Mouse (Mus musculus) layer of hippocampus, postnatal 10 days (tissue): Measurements from ENCODE around the gene Epha7. TPM values are rescaled to one million over a fixed set of nuclear protein-coding genes. Genes with fewer than 3 reads are reported as not detected.

ENCODE experiments used
- DNase-seq, 2 experiments: peaks; one replicate each; pipeline ENCODE4 v3.0.0; 2021; ENCODE audit warnings: low spot score in 2 of 2
- total RNA-seq, 2 experiments: library from RNA; stranded (reverse); gene quantifications; 2 replicates each; pipeline ENCODE4 v1.2.3; 2021

Gene Epha7
- total RNA-seq, 2 experiments from 2014 or later: 145 to 147 TPM

- DNase-seq: no peak
These were observed 86.4 kb downstream of the Epha7 start for GRCm38 (mm10) chr4:28899373-28899772.

GRCm38 (mm10) chr4:28899783-28900182 is 86.9 kb downstream of the Epha7 start:
- DNase-seq: no peak

DNA sequence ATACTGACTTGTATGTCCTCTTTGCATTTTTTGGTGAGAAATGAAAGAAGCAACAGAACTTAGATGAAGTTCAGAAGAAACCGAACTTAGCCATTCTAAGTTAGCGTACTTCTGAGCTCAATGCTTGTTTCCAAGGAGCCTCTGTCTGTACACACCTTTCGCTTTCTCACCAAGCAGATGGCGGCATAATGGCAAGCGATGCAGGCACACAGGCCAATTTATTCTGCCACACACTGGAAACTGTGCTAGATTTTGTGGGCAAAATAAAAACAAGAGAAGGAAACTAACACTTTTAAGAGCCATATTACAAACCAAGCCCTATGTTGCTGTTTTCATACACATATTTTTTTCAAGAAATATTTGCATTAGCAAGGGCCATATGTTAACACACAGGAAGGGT is 88.6 kb downstream of the Epha7 start:
- DNase-seq: no peak

- DNase-seq: no peak
These were observed 89.2 kb downstream of the Epha7 start for GRCm38 (mm10) chr4:28902004-28902704.

DNA sequence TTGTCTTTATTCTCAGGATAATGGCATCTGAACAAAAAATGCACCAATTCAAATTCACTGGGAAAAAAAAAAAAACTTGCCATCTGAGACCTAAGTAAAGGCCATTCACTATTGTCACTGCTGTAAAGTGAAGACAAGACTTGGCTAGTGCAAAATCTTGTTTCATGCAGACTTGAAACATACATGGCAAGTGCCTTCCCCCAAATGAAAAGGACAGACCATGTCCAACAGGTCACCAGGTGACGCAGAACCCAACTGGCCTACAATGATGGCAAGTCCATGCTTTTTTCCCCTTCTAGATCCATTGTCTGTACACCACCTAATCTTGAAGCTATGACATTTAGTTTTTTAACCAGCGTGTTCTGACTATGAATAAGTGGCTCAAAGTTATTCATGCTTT is 94.1 kb downstream of the Epha7 start:
- DNase-seq: no peak

DNA sequence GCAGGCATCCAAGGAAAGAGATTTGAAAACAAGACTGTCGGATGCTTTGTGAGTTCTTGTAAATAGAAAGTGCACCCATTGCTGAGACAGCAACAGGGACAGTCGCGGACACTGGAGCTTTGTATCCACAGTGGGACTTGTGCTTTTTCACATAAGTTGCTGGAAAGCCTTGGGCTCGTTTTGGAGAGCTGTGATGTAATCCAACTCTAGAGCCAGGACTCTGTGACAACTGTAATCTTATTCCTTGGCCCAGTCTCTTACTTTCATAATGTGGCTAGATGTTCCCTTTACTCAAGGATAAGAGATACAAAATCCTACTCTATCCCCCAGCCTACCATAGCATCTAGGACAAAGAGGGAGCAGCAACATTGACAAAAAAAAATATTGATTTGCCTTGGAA is 97.2 kb downstream of the Epha7 start:
- DNase-seq: no peak

GRCm38 (mm10) chr4:28912028-28912427 is 99.1 kb downstream of the Epha7 start:
- DNase-seq: no peak

DNA sequence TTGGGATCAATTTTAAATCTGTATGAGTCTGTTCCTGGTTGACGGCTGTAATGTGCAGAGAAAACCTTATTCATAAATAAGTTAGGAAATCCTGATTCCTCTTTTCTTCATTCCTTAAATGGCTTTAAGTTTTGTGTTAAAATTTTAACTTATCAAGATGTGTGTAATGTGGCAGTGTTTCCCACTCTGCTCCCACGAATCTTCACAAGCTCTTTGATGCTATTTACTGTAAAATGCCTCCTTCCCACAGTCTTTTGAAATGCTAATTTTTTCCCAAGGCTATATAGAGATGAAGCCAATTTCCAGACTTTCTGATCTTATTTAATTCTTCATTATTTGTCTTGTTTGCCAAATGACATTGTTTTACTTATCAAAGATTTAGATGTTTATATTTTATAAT is 100.7 kb downstream of the Epha7 start:
- DNase-seq: no peak

DNA sequence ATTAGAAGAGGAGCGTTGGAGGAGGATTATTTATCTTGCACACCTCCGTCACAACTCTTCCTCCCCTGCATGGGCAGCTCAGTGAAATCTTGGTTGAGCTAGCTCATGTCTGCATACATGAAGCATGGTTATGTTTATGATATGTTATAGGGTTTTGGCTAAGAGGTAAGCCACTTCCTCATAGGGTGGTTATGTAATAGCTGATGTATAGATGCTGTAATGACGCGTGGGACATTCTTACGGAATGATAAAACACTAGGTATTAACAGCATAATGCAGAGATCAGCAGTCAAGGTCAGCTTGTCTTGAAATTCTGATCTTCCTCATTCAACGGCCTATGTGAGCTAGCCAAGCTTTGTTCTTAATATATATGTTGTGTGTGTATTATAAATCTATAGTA is 107.7 kb downstream of the Epha7 start:
- DNase-seq: no peak

- no peak for DNase-seq
These were observed 113.1 kb downstream of the Epha7 start for GRCm38 (mm10) chr4:28926072-28926471.

DNA sequence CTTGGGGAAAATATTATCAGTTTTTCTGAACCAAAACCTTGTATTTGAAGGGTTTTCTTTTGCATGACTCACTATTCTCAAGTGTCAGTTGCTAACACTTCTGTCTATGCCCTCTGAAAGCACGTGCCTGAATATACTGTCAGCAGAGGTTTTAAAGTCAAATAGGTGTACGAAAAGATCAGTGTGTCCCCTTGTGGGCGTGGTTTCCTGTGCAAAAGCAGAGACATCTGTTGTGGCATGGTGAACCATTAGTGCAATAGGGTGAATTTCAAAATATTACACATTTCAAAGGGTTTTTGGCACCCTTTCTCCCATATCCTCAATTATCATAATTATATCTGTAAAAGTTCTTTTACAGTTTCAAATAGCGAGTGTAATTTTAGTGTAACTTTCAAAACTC is 120.5 kb downstream of the Epha7 start:
- no peak for DNase-seq

- DNase-seq: no peak
These were observed 121.9 kb downstream of the Epha7 start for GRCm38 (mm10) chr4:28934802-28935201.

DNA sequence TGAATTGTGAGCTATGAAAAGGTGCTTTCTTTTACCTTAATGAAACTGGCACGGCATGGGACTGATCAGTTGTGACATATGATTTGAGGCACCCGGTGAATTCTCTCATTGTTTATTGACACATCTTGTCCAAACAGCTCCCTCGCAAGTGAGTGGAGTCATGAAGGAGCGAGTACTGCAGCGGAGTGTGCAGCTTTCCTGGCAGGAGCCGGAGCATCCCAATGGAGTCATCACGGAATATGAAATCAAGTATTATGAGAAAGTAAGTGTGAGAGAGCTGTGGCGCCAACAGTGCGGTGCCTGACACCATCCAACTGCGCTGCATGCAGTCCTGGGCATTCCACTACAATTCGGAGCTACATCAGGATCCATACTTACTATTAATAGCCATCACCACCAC is 122.6 kb downstream of the Epha7 start:
- peak in 1 of 2 experiments; percentile 19 for DNase-seq

DNA sequence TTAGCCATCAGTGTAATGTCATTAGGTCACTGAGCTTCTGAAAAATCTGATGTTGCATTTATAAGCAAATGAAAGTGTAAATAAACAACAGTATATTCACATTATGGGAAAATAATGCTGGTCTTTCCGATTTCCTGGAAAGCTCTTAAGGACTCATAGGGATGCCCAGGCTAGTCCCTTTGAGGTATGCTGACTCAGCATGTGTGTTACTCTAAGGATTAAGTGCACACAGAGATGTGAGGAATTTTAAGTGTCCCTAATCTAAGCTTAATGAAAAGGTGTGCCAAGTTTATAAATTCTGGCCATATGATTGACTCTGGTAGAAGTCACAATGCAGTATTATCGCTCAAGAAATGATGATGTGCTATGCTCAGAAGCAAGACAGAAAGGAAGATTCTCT is 127.8 kb downstream of the Epha7 start:
- no peak for DNase-seq

DNA sequence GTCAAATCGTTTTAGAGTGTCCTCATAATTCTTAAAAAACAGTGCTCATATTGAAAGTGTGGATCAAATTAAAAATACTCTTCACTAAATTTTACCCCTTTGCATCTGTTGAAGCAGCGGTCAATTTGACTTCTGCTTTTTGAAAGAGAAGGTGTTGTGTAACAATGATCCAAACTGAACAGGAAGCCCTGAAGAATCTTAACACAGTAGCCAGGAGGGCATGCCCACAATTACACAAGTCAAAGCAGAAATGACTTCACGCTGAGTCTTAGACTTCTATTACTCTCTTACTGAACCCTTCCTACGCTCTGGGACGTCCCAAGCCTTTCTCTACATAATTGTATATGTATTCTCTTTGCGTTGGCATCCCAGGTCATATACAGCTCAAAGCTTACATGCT is 131.3 kb downstream of the Epha7 start:
- no peak for DNase-seq

DNA sequence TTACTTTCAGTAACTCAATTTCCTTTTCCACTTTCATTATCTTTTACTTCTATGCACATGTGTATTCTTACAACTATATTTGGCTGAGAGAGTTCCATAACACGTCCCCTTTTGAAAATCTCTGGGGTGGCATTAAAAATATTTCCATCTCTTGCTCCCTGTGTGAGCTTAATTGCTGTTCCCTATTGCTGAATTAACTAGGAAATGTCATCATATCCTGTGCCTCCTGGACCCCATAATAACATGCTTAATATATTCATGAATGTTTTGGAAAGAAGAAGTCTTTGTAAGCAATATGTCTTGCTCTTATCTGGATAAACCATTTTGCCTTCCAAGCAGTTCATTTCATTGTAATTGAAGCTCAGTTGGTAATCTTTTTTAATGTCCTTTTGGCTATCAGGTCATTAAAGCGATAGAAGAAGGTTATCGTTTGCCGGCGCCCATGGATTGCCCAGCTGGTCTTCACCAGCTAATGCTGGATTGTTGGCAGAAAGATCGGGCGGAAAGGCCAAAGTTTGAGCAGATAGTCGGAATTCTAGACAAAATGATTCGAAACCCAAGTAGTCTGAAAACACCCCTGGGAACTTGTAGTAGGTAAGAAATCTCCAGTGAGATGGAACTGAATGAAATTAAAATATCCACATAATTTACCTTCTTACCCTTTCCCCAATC is 148.1 kb downstream of the Epha7 start:
- no peak for DNase-seq

- DNase-seq: no peak
These were observed 154.8 kb downstream of the Epha7 start for GRCm38 (mm10) chr4:28967584-28968315.

GRCm38 (mm10) chr4:28998462-28999286 is 185.7 kb downstream of the Epha7 start:
- no peak for DNase-seq

GRCm38 (mm10) chr4:28999287-28999595 is 186.3 kb downstream of the Epha7 start:
- no peak for DNase-seq

- no peak for DNase-seq
These were observed 197.4 kb downstream of the Epha7 start for GRCm38 (mm10) chr4:29010333-29010732.
